Mouse (Mus musculus) C2C12 (cell line): ENCODE measurements around the gene Col16a1.

ENCODE experiments used
- CEBPB ChIP-seq: IDR thresholded peaks from one replicate; pipeline ENCODE4 v1.6.1; 2011; ENCODE audit warnings: low read depth, mild to moderate bottlenecking, control low read depth, moderate library complexity
- CTCF ChIP-seq: IDR thresholded peaks from one replicate; pipeline ENCODE4 v1.5.1; 2011; ENCODE audit not compliant: control insufficient read depth, insufficient read depth, insufficient read length
- FOSL1 ChIP-seq: IDR thresholded peaks from one replicate; pipeline ENCODE4 v1.8.0; 2011; ENCODE audit warnings: mild to moderate bottlenecking, low read length; ENCODE audit not compliant: poor library complexity, insufficient read depth, severe bottlenecking
- MAX ChIP-seq: IDR thresholded peaks from one replicate; pipeline ENCODE4 v1.6.1; 2011; ENCODE audit warnings: mild to moderate bottlenecking, control low read depth
- MYOD1 ChIP-seq: IDR thresholded peaks from one replicate; pipeline ENCODE4 v1.6.1; 2011; ENCODE audit warnings: low read depth; ENCODE audit not compliant: control insufficient read depth, insufficient read length
- MYOG ChIP-seq: IDR thresholded peaks from one replicate; pipeline ENCODE4 v1.6.1; 2011; ENCODE audit not compliant: control insufficient read depth, insufficient read length; ENCODE audit errors: extremely low read depth
- USF1 ChIP-seq: IDR thresholded peaks from one replicate; pipeline ENCODE4 v1.6.1; 2011; ENCODE audit warnings: low read depth, mild to moderate bottlenecking, control low read depth, moderate library complexity

GRCm38 (mm10) chr4:130060937-130061336, 13.3 kb downstream of the Col16a1 start:
- TF ChIP-seq CTCF (no peak), USF1 (no peak), FOSL1 (no peak), MAX (no peak), CEBPB (no peak), MYOD1 (no peak), MYOG (no peak)
